Mouse (Mus musculus) G1E (cell line): ENCODE measurements around the gene Serpina5. TPM values are rescaled to one million over a fixed set of nuclear protein-coding genes. Genes with fewer than 3 reads are reported as not detected.

Source experiments
- ATAC-seq: 2 replicates; pipeline ENCODE4 v1.8.0; 2016; ENCODE audit warnings: mild to moderate bottlenecking; ENCODE audit not compliant: insufficient number of reproducible peaks, poor library complexity, low FRiP score, severe bottlenecking; ENCODE audit errors: extremely low read depth
- DNase-seq: peaks from one replicate; pipeline ENCODE4 v3.0.0; 2012; ENCODE audit warnings: low spot score
- H3K27me3 ChIP-seq: 2 replicates; pipeline ENCODE4 v1.6.1; 2012; ENCODE audit warnings: mild to moderate bottlenecking, low read length, inconsistent platforms; ENCODE audit not compliant: insufficient read depth
- H3K36me3 ChIP-seq: replicated peaks from 2 replicates; pipeline ENCODE3; 2012; ENCODE audit warnings: mild to moderate bottlenecking, inconsistent platforms
- H3K4me1 ChIP-seq: 2 replicates; pipeline ENCODE4 v1.6.1; 2012; ENCODE audit warnings: low read depth, low read length, inconsistent platforms, mixed read lengths; ENCODE audit not compliant: insufficient read depth
- H3K4me3 ChIP-seq: 2 replicates; pipeline ENCODE4 v1.5.1; 2012; ENCODE audit warnings: low read depth, mild to moderate bottlenecking, inconsistent platforms, low read length, moderate library complexity, mixed read lengths
- H3K9me3 ChIP-seq: replicated peaks from 2 replicates; pipeline ENCODE4 v1.6.1; 2012; ENCODE audit warnings: inconsistent platforms
- CTCF ChIP-seq: IDR thresholded peaks from 2 replicates; pipeline ENCODE4 v1.5.1; 2012; ENCODE audit warnings: low read depth, low read length, inconsistent platforms, mixed read lengths
- GATA1 ChIP-seq: IDR thresholded peaks from 2 replicates; pipeline ENCODE4 v1.6.1; 2012; ENCODE audit warnings: borderline replicate concordance, low read length, inconsistent platforms, mixed read lengths
- GATA2 ChIP-seq: IDR thresholded peaks from 2 replicates; pipeline ENCODE4 v1.6.1; 2012; ENCODE audit warnings: low read depth, low read length, inconsistent platforms, borderline replicate concordance
- POLR2AphosphoS5 ChIP-seq: IDR thresholded peaks from 2 replicates; pipeline ENCODE4 v1.6.1; 2012; ENCODE audit warnings: low read depth, low read length, inconsistent platforms; ENCODE audit not compliant: insufficient replicate concordance
- TAL1 ChIP-seq: conservative IDR thresholded peaks from 2 replicates; pipeline ENCODE4 v1.6.1; 2012; ENCODE audit warnings: low read depth, low read length, inconsistent platforms, mixed read lengths
- polyA plus RNA-seq: library from polyadenylated mRNA; stranded (reverse); fragments of >175 nt; gene quantifications from 2 replicates; pipeline ENCODE4 v1.2.3, GENCODE M21; 2012
- total RNA-seq, 2 experiments: library from RNA; stranded (forward) in 1 of 2; stranded (reverse) in 1 of 2; fragments of 200-1000 nt in 1 of 2; fragments of >200 nt in 1 of 2; fragmentation: Nextera tagmentation in 1 of 2; gene quantifications; 2 replicates each; pipeline ENCODE4 v1.2.3; 2014 to 2017

Gene Serpina5
- total and polyA plus RNA-seq, 3 experiments: not detected

- DNase-seq (no peak), ATAC-seq (no peak)
- Histone ChIP-seq H3K4me3 (no peak overlapping the region), H3K27me3 (no peaks in the 10 kb centered on the region), H3K36me3 (no peaks in the 10 kb centered on the region), H3K9me3 (peaks cover 66% of the 10 kb centered on the region), H3K4me1 (no peaks in the 10 kb centered on the region)
- TF ChIP-seq GATA1 (no peak), TAL1 (no peak), GATA2 (no peak), POLR2AphosphoS5 (no peak), CTCF (no peak)
Observed at GRCm38 (mm10) chr12:104153041-104153645, 52.2 kb downstream of the Serpina5 start.

DNA sequence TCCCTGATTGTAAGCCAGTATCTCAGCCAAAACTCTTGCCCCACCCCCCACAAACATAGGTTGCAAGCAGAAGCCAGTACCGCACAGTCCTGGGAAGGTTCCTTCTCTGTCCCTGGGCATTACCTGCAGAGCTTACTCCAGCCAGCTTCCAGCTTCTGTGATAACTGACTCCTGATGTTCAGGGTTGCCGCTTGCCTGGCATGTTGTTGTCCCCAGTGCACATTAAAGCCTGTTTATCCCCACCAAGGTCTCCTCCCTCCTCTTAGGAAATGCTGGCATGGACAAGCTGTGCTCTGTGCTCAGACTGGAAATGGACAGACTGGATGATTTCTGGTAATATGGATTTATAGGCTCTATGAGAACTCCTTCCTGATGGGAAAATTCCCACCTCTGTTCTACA is 52.7 kb downstream of the Serpina5 start, which contains the start of gene Serpina3c:
TSS of gene Serpina3c (minus strand) at position 215 of the 400 bp plus-strand sequence.
- DNase-seq (no peak), ATAC-seq (no peak)
- TF ChIP-seq TAL1 (no peak), GATA2 (no peak), POLR2AphosphoS5 (no peak), CTCF (no peak), GATA1 (no peak)
- Histone ChIP-seq H3K4me1 (no peaks in the 10 kb centered on the region), H3K36me3 (no peaks in the 10 kb centered on the region), H3K9me3 (peaks cover 64% of the 10 kb centered on the region), H3K27me3 (no peaks in the 10 kb centered on the region), H3K4me3 (no peak within 1 kb of the TSS)

Other genes starting within 250 kb of the Serpina5 start
- gene Serpina1a, start 237.6 kb upstream of the Serpina5 start, total RNA-seq (2014; fragmentation: Nextera tagmentation): not detected in 2 replicates
- 0.22 TPM in 1 of 2 replicates, not detected in the other for gene Serpina1a, start 237.6 kb upstream of the Serpina5 start, total RNA-seq (2017)
- not detected in 2 replicates for gene Serpina1a, start 237.6 kb upstream of the Serpina5 start, polyA plus RNA-seq
- not detected in 2 replicates for gene Serpina1c, start 196.2 kb upstream of the Serpina5 start, total RNA-seq (2014; fragmentation: Nextera tagmentation)
- not detected in 2 replicates for gene Serpina1c, start 196.2 kb upstream of the Serpina5 start, total RNA-seq (2017)
- gene Serpina1c, start 196.2 kb upstream of the Serpina5 start, polyA plus RNA-seq: not detected in 2 replicates
- gene Serpina1e, start 142.1 kb upstream of the Serpina5 start, total RNA-seq (2014; fragmentation: Nextera tagmentation): not detected in 2 replicates
- 0.12 TPM in 1 of 2 replicates, not detected in the other for gene Serpina1e, start 142.1 kb upstream of the Serpina5 start, total RNA-seq (2017)
- not detected in 2 replicates for gene Serpina1e, start 142.1 kb upstream of the Serpina5 start, polyA plus RNA-seq
- not detected in 2 replicates for gene Serpina11, start 111.2 kb upstream of the Serpina5 start, total RNA-seq (2014; fragmentation: Nextera tagmentation)
- gene Serpina11, start 111.2 kb upstream of the Serpina5 start, total RNA-seq (2017): not detected in 2 replicates
- gene Serpina11, start 111.2 kb upstream of the Serpina5 start, polyA plus RNA-seq: not detected in 2 replicates
- not detected in 2 replicates for gene Serpina9, start 87.4 kb upstream of the Serpina5 start, total RNA-seq (2014; fragmentation: Nextera tagmentation)
- 0.38 TPM in 1 of 2 replicates, not detected in the other for gene Serpina9, start 87.4 kb upstream of the Serpina5 start, total RNA-seq (2017)
- not detected in 2 replicates for gene Serpina9, start 87.4 kb upstream of the Serpina5 start, polyA plus RNA-seq
- gene Serpina12, start 56.7 kb upstream of the Serpina5 start, total RNA-seq (2014; fragmentation: Nextera tagmentation): not detected in 2 replicates
- gene Serpina12, start 56.7 kb upstream of the Serpina5 start, total RNA-seq (2017): 0.05 and 0.06 TPM in 2 replicates
- gene Serpina12, start 56.7 kb upstream of the Serpina5 start, polyA plus RNA-seq: not detected in 2 replicates
- not detected in 2 replicates for gene Serpina3a, start 11.6 kb downstream of the Serpina5 start, total RNA-seq (2014; fragmentation: Nextera tagmentation)
- gene Serpina3a, start 11.6 kb downstream of the Serpina5 start, total RNA-seq (2017): 0.16 TPM in 1 of 2 replicates, not detected in the other
- not detected in 2 replicates for gene Serpina3a, start 11.6 kb downstream of the Serpina5 start, polyA plus RNA-seq
- not detected in 2 replicates for gene Serpina3b, start 26.9 kb downstream of the Serpina5 start, total RNA-seq (2014; fragmentation: Nextera tagmentation)
- 0.22 TPM in 1 of 2 replicates, not detected in the other for gene Serpina3b, start 26.9 kb downstream of the Serpina5 start, total RNA-seq (2017)
- not detected in 2 replicates for gene Serpina3b, start 26.9 kb downstream of the Serpina5 start, polyA plus RNA-seq
- not detected in 2 replicates for gene Serpina3c, start 52.8 kb downstream of the Serpina5 start, total RNA-seq (2014; fragmentation: Nextera tagmentation)
- gene Serpina3c, start 52.8 kb downstream of the Serpina5 start, total RNA-seq (2017): 0.05 and 0.06 TPM in 2 replicates
- not detected in 2 replicates for gene Serpina3c, start 52.8 kb downstream of the Serpina5 start, polyA plus RNA-seq
- gene Serpina3f, start 113.4 kb downstream of the Serpina5 start, total RNA-seq (2014; fragmentation: Nextera tagmentation): not detected in 2 replicates
- 0.06 and 0.22 TPM in 2 replicates for gene Serpina3f, start 113.4 kb downstream of the Serpina5 start, total RNA-seq (2017)
- gene Serpina3f, start 113.4 kb downstream of the Serpina5 start, polyA plus RNA-seq: not detected in 2 replicates
- gene Serpina3g, start 135.1 kb downstream of the Serpina5 start, total RNA-seq (2014; fragmentation: Nextera tagmentation): not detected in 2 replicates
- gene Serpina3g, start 135.1 kb downstream of the Serpina5 start, total RNA-seq (2017): 0.06 and 0.16 TPM in 2 replicates
- not detected in 2 replicates for gene Serpina3g, start 135.1 kb downstream of the Serpina5 start, polyA plus RNA-seq
- gene Serpina3i, start 162.0 kb downstream of the Serpina5 start, total RNA-seq (2014; fragmentation: Nextera tagmentation): not detected in 2 replicates
- 0.11 TPM in 1 of 2 replicates, not detected in the other for gene Serpina3i, start 162.0 kb downstream of the Serpina5 start, total RNA-seq (2017)
- gene Serpina3i, start 162.0 kb downstream of the Serpina5 start, polyA plus RNA-seq: not detected in 2 replicates
- not detected in 2 replicates for gene Serpina3j, start 213.4 kb downstream of the Serpina5 start, total RNA-seq (2014; fragmentation: Nextera tagmentation)
- 0.27 TPM in 1 of 2 replicates, not detected in the other for gene Serpina3j, start 213.4 kb downstream of the Serpina5 start, total RNA-seq (2017)
- not detected in 2 replicates for gene Serpina3j, start 213.4 kb downstream of the Serpina5 start, polyA plus RNA-seq
- gene Serpina3k, start 237.4 kb downstream of the Serpina5 start, total RNA-seq (2014; fragmentation: Nextera tagmentation): not detected in 2 replicates
- not detected in 2 replicates for gene Serpina3k, start 237.4 kb downstream of the Serpina5 start, total RNA-seq (2017)
- not detected in 2 replicates for gene Serpina3k, start 237.4 kb downstream of the Serpina5 start, polyA plus RNA-seq
- gene Serpina3m, start 237.4 kb downstream of the Serpina5 start, total RNA-seq (2014; fragmentation: Nextera tagmentation): not detected in 2 replicates
- not detected in 2 replicates for gene Serpina3m, start 237.4 kb downstream of the Serpina5 start, total RNA-seq (2017)
- gene Serpina3m, start 237.4 kb downstream of the Serpina5 start, polyA plus RNA-seq: not detected in 2 replicates